Mouse (Mus musculus) ES-Bruce4 (cell line): Measurements from ENCODE around the gene Vipr1. TPM values are rescaled to one million over a fixed set of nuclear protein-coding genes. Genes with fewer than 3 reads are reported as not detected.
A peak's percentile ranks its signal among the peaks of the same experiment; 100 is the strongest.

Source experiments
- H3K27ac ChIP-seq: 2 replicates; pipeline ENCODE4 v1.5.1; 2012; ENCODE audit warnings: low read length, inconsistent platforms; ENCODE audit not compliant: insufficient read depth
- H3K27me3 ChIP-seq: 2 replicates; pipeline ENCODE4 v1.6.1; 2012; ENCODE audit warnings: mild to moderate bottlenecking, low read length, inconsistent platforms; ENCODE audit not compliant: control insufficient read depth, poor library complexity, insufficient read depth, severe bottlenecking
- H3K36me3 ChIP-seq: 2 replicates; pipeline ENCODE4 v1.6.1; 2012; ENCODE audit warnings: inconsistent platforms, mild to moderate bottlenecking, low read length, moderate library complexity; ENCODE audit not compliant: control insufficient read depth, poor library complexity, insufficient read depth, severe bottlenecking
- H3K4me1 ChIP-seq: one replicate; pipeline ENCODE4 v1.8.1; 2011; ENCODE audit warnings: low read length; ENCODE audit not compliant: control insufficient read depth, insufficient read depth
- H3K4me3 ChIP-seq: 2 replicates; pipeline ENCODE4 v1.5.1; 2011; ENCODE audit warnings: low read depth, mild to moderate bottlenecking, low read length
- H3K9ac ChIP-seq: 2 replicates; pipeline ENCODE4 v1.6.1; 2012; ENCODE audit warnings: low read depth, mild to moderate bottlenecking, inconsistent platforms; ENCODE audit not compliant: poor library complexity, severe bottlenecking
- H3K9me3 ChIP-seq: replicated peaks from 2 replicates; pipeline ENCODE4 v1.6.1; 2012; ENCODE audit warnings: mild to moderate bottlenecking, low read length, inconsistent platforms; ENCODE audit not compliant: control insufficient read depth, poor library complexity, insufficient read depth, severe bottlenecking
- CTCF ChIP-seq: IDR thresholded peaks from one replicate; pipeline ENCODE4 v1.8.1; 2011; ENCODE audit warnings: low read depth, low read length
- EP300 ChIP-seq: IDR thresholded peaks from 2 replicates; pipeline ENCODE4 v1.6.1; 2011; ENCODE audit warnings: low read depth, low read length; ENCODE audit not compliant: insufficient read depth
- POLR2A ChIP-seq: IDR thresholded peaks from one replicate; pipeline ENCODE4 v1.8.1; 2011; ENCODE audit warnings: low read length; ENCODE audit not compliant: insufficient read depth
- polyA plus RNA-seq: library from polyadenylated mRNA; stranded (reverse); fragments of >200 nt; gene quantifications from 2 replicates; pipeline ENCODE4 v1.2.4, GENCODE M21; 2011; ENCODE audit warnings: low read depth; ENCODE audit not compliant: missing spikeins, insufficient read depth, insufficient read length

Vipr1 gene
- polyA plus RNA-seq, 1 experiment: 0.28 TPM

DNA sequence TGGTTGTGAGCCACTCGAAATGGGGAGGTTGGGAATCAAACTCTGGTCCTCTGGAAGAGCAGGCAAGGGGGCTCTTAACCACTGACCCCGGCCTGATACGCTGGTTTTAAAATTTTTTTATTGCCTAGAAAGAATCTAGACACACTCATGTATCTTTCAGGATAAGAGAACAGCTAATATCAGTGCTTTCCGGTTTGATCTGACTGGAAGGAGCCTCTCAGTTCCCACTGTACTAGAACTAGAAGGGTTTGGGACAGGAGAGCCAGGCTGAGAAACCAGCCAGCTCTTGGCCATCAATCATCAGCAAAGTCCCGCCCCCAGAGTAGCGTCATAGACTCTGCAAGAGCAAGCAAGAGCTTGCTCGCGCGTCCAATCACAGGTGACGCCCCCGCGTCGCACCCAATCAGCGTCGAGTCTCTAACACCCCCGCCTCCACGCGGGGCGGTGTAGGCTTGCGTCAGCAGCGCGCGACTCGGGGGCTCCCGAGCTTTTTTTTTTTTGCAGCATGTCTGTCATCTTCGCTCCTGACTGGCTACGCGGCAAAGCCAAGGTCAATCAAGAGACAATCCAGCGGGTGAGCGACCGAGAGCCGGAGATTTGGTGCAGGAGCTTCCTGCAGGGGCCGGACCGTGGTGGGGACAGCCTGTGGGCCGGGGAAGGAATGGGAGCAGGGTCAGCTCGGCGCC is 67.5 kb downstream of the Vipr1 start, which contains the start of gene Ss18l2:
Gene Ss18l2, plus strand, starts transcription at position 432 of the 686 bp plus-strand sequence.
- Histone ChIP-seq H3K27me3 (no peaks in the 10 kb centered on the region), H3K9ac (peak within 1 kb of the TSS; percentile 95), H3K9me3 (no peaks in the 10 kb centered on the region), H3K36me3 (peaks cover 5% of the 10 kb centered on the region; the same call in 1 of the 2 replicates), H3K27ac (no peak within 1 kb of the TSS), H3K4me3 (peak within 1 kb of the TSS; percentile 100), H3K4me1 (peaks cover 2% of the 10 kb centered on the region)
- TF ChIP-seq EP300 (no peak), CTCF (no peak), POLR2A (no peak)

DNA sequence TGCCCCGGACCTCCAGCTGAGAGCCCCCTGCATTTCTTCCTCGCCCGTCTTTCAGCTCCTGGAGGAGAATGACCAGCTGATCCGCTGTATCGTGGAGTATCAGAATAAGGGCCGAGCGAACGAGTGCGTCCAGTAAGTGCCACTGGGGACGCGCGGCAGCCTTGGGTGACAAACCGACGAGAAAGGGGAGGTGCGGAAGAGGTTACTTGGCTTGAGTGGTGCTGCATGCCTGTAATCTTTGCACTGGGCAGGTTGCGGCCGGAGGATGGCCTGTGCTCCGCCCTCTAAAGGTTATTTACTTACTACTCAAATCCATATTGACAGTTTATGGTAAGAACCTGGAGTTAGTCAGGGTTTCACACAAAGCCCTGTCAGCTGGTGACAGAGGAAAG is 68.1 kb downstream of the Vipr1 start:
- peak overlapping the region; percentile 95 for H3K9ac ChIP-seq
- peaks cover 2% of the 10 kb centered on the region for H3K4me1 ChIP-seq
- TF ChIP-seq EP300: no peak
- TF ChIP-seq CTCF: no peak
- TF ChIP-seq POLR2A: no peak
- peak overlapping the region; percentile 100 for H3K4me3 ChIP-seq
- no peak overlapping the region for H3K27ac ChIP-seq
- peaks cover 5% of the 10 kb centered on the region; the same call in 1 of the 2 replicates for H3K36me3 ChIP-seq
- no peaks in the 10 kb centered on the region for H3K9me3 ChIP-seq
- no peaks in the 10 kb centered on the region for H3K27me3 ChIP-seq

DNA sequence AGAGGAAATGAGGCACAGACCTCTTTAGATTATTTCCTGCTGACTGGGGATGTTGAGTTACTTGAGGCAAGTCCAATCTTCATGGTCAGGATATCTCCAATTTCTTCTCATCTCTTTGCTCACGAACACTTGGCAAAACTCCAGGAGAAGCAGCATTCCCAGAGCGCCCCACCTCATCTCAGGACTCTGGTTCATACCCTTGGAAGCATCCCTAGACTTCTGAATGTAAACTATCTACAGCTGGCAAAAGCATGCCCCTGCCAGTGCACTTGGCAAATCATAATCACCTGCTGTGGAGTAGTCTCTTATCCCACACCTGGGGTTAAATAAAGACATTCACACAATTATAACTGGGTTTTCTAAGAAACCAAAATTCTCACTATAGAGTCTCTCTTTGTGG is 74.5 kb downstream of the Vipr1 start:
- Histone ChIP-seq H3K36me3 (peaks cover 5% of the 10 kb centered on the region; the same call in 1 of the 2 replicates), H3K4me3 (no peak overlapping the region), H3K4me1 (no peaks in the 10 kb centered on the region), H3K27me3 (no peaks in the 10 kb centered on the region), H3K9ac (no peak overlapping the region), H3K27ac (no peak overlapping the region), H3K9me3 (no peaks in the 10 kb centered on the region)
- TF ChIP-seq EP300: no peak
- no peak for TF ChIP-seq POLR2A
- TF ChIP-seq CTCF: no peak

DNA sequence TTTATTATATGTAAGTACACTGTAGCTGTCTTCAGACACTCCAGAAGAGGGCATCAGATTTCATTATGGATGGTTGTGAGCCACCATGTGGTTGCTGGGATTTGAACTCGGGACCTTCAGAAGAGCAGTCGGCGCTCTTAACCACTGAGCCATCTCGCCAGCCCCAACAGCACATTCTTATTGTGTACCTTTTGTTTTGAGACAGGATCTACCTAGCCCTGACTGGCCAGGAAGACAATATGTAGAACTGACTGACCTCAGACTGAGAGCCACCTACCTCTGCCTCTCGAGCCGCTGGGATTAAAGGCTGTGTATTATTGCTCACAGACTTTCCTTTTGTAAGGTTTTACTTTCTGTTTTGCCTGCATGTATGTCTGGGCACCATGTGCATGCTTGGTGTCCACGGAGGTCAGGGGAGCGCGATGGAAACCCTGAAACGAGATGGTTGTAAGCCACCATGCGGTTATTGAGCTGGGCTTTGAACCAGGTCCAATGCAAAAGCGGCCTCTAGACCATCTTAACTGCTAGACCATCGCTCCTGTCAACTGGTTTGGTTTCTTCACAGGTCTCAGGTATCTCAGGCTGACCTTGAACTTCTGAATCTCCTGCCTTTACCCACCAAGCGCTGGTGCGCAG is 75.7 kb downstream of the Vipr1 start:
- no peak for TF ChIP-seq POLR2A
- no peak for TF ChIP-seq EP300
- no peak for TF ChIP-seq CTCF
- no peaks in the 10 kb centered on the region for H3K27me3 ChIP-seq
- H3K27ac ChIP-seq: no peak overlapping the region
- H3K36me3 ChIP-seq: no peaks in the 10 kb centered on the region
- H3K9me3 ChIP-seq: no peaks in the 10 kb centered on the region
- H3K4me3 ChIP-seq: peak overlapping the region; percentile 55
- H3K9ac ChIP-seq: peak overlapping the region; percentile 55
- no peaks in the 10 kb centered on the region for H3K4me1 ChIP-seq

DNA sequence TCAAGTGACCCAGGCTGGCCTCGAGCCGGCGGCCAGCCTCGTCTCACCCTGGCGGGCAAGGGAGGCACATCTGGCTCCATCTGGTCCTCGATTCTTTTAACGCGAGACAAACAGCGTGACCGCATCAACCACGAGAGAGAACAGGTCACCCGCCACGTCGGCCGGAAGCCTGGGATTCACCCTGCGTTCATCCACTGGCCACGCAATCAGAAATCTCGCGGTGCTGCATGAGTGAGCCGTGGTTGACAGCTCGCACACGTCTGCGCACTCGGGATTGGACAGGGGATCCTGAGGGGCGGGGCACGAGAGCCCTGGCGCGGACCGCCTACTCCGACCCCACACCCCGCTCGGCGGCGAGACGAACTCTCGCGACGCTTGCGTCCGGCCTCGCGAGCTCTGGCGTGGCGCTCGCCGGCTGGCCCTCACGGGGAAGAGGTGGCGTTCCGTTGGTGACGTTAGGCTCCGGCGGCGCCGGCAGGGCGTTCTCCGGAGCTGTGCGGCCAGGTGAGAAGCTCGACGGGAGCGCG is 76.3 kb downstream of the Vipr1 start, which contains the start of gene Nktr:
Gene Nktr, plus strand, starts transcription at position 378 of the 527 bp plus-strand sequence.
- Histone ChIP-seq H3K9ac (peak within 1 kb of the TSS; percentile 87), H3K9me3 (no peaks in the 10 kb centered on the region), H3K27me3 (no peaks in the 10 kb centered on the region), H3K36me3 (no peaks in the 10 kb centered on the region), H3K27ac (no peak within 1 kb of the TSS), H3K4me1 (no peaks in the 10 kb centered on the region), H3K4me3 (peak within 1 kb of the TSS; percentile 79)
- no peak for TF ChIP-seq CTCF
- peak; percentile 20 for TF ChIP-seq POLR2A
- TF ChIP-seq EP300: no peak
